ENCODE assay signal across 20 mouse cellular contexts in genomic region chr6:94957172-94957668, GRCm38 (mm10).
"Had no signal": no experiment of that assay in that cellular context is flagged by ENCODE, and none has a peak within 500 bp of the region (broad histone marks: within the 10 kb centered on the region; RNA-seq: fewer than 3 reads in every experiment).

No protein-coding gene starts in this region.

- H3K4me3 ChIP-seq: layer of hippocampus, adult 2 months; limb, embryonic 10.5 days; limb, embryonic 13.5 days; liver, embryonic 12.5 days; liver, embryonic 15.5 days; lung, embryonic 15.5 days; megakaryocyte, embryonic 14.5 days; stomach, embryonic 15.5 days had no signal

- H3K4me1 ChIP-seq: liver, embryonic 12.5 days; liver, embryonic 15.5 days; lung, embryonic 15.5 days; stomach, embryonic 15.5 days had no signal

- H3K36me3 ChIP-seq: limb, embryonic 10.5 days; limb, embryonic 13.5 days; liver, embryonic 12.5 days; liver, embryonic 15.5 days; lung, embryonic 15.5 days; stomach, embryonic 15.5 days had no signal

- H3K27me3 ChIP-seq: limb, embryonic 13.5 days; liver, embryonic 12.5 days; liver, embryonic 15.5 days; lung, embryonic 15.5 days; stomach, embryonic 15.5 days had no signal

- ATAC-seq: intestine, postnatal 0 days; liver, embryonic 12.5 days had no signal

- H3K9me3 ChIP-seq: limb, embryonic 10.5 days; liver, embryonic 12.5 days; liver, embryonic 15.5 days; lung, embryonic 15.5 days; stomach, embryonic 15.5 days had no signal

- H3K4me2 ChIP-seq: limb, embryonic 13.5 days; liver, embryonic 12.5 days; liver, embryonic 15.5 days; lung, embryonic 15.5 days; midbrain, embryonic 11.5 days; stomach, embryonic 15.5 days had no signal

- DNase-seq: kidney, adult 2 months; kidney, postnatal 25 days; liver; lung, adult 18-20 months; lung, postnatal 14 days; lung, postnatal 4 days; right cerebral cortex, postnatal 4 days; thymus, adult 18-20 months; thymus, postnatal 36 days had no signal

- H3K27ac ChIP-seq: kidney, postnatal 0 days; layer of hippocampus, adult 2 months; limb, embryonic 10.5 days; limb, embryonic 13.5 days; liver, embryonic 12.5 days; liver, embryonic 15.5 days; lung, embryonic 15.5 days; stomach, embryonic 15.5 days had no signal

- H3K9ac ChIP-seq: limb, embryonic 13.5 days; liver, embryonic 12.5 days; liver, embryonic 15.5 days; lung, embryonic 15.5 days; stomach, embryonic 15.5 days had no signal
